Mouse (Mus musculus) stomach, embryonic 14.5 days (tissue): ENCODE results near the gene Neurod2. TPM values are rescaled to one million over a fixed set of nuclear protein-coding genes. Genes with fewer than 3 reads are reported as not detected.
A peak's percentile ranks its signal among the peaks of the same experiment; 100 is the strongest.

ENCODE experiments used
- ATAC-seq: fragments of 200-750 bp; cut with Nextera tagmentation; 2 replicates; pipeline ENCODE4 v1.8.0; 2017; ENCODE audit warnings: low read depth, moderate TSS enrichment; ENCODE audit not compliant: insufficient number of reproducible peaks, insufficient read depth, low FRiP score
- H3K27ac ChIP-seq: fragments of 300-500 bp; sonication (generic); 2 replicates; pipeline ENCODE4 v1.5.1; 2014; ENCODE audit warnings: mild to moderate bottlenecking, low read length, moderate library complexity, mixed read lengths
- H3K27me3 ChIP-seq: fragments of 300-500 bp; sonication (generic); 2 replicates; pipeline ENCODE4 v1.6.1; 2014; ENCODE audit warnings: low read length, control low read depth, mixed read lengths; ENCODE audit not compliant: control insufficient read depth, insufficient read depth
- H3K36me3 ChIP-seq: fragments of 300-500 bp; sonication (generic); 2 replicates; pipeline ENCODE4 v1.6.1; 2014; ENCODE audit warnings: mild to moderate bottlenecking, control low read depth, low read length, moderate library complexity, mixed read lengths; ENCODE audit not compliant: control insufficient read depth, insufficient read depth
- H3K4me1 ChIP-seq: fragments of 300-500 bp; sonication (generic); 2 replicates; pipeline ENCODE4 v1.6.1; 2014; ENCODE audit warnings: low read length, control low read depth, mixed read lengths; ENCODE audit not compliant: control insufficient read depth, insufficient read depth
- H3K4me2 ChIP-seq: fragments of 300-500 bp; sonication (generic); replicated peaks from 2 replicates; pipeline ENCODE4 v1.6.1; 2014; ENCODE audit warnings: low read depth, low read length, control low read depth
- H3K4me3 ChIP-seq: fragments of 300-500 bp; sonication (generic); 2 replicates; pipeline ENCODE4 v1.5.1; 2014; ENCODE audit warnings: low read depth, low read length, control low read depth
- H3K9ac ChIP-seq: fragments of 300-500 bp; sonication (generic); replicated peaks from 2 replicates; pipeline ENCODE4 v1.6.1; 2014; ENCODE audit warnings: low read depth, mild to moderate bottlenecking, control low read depth, low read length, moderate library complexity, mixed read lengths
- H3K9me3 ChIP-seq: fragments of 300-500 bp; sonication (generic); 2 replicates; pipeline ENCODE4 v1.6.1; 2016; ENCODE audit warnings: low read depth, low read length, control low read depth; ENCODE audit not compliant: control insufficient read depth
- WGBS: fragments of 180-500 bp; shearing (Covaris S2); extraction: QIAGEN DNeasy Blood & Tissue Kit; methylation state at CpG from one replicate; pipeline ENCODE4 v1.1.7; 2014; 5-methylcytosine and 5-hydroxymethylcytosine counted together
- polyA plus RNA-seq: library from polyadenylated mRNA; unstranded; fragments of >200 nt; fragmentation: Nextera tagmentation; extraction: Ambion mirVana; gene quantifications from 2 replicates; pipeline ENCODE4 v1.2.1, GENCODE M21; 2014

Gene Neurod2
- polyA plus RNA-seq, 1 experiment from 2014 or later, result not detected

DNA sequence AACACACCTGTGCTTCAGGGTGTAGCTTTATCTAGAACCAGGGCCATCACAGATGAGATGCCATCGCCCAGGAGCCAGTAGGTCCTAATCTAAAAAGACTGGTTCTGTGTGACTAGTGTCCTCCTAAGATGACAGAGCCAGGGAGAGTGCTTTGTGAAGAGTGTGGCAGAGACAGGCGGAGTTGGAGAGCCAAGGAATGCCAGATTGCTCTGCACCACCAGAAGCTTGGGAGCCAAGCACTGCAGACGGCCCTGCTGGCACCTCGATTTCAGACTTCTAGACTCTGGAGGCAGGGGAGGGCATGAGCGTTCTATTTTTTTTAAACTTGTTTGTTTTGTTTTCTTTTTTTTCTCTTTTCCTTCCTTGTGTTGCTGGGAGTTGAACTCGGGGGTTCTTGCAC, 39.9 kb upstream of the Neurod2 start:
- H3K27me3 ChIP-seq, result no peaks in the 10 kb centered on the region
- no peak for ATAC-seq
- H3K9me3 ChIP-seq, result no peaks in the 10 kb centered on the region
- H3K9ac ChIP-seq, result no peak overlapping the region
- no peak overlapping the region for H3K27ac ChIP-seq
- 0 out of 2 replicates have a peak, but pooled peaks cover 4% of the 10 kb centered on the region for H3K4me1 ChIP-seq
- no peak overlapping the region for H3K4me2 ChIP-seq
- 0 out of 2 replicates have a peak, but pooled peaks cover 3% of the 10 kb centered on the region for H3K36me3 ChIP-seq
- 78% methylated on average over 6 of the region's 6 CpGs for WGBS
- H3K4me3 ChIP-seq, result no peak overlapping the region

GRCm38 (mm10) chr11:98367863-98368186, 38.4 kb upstream of the Neurod2 start:
- H3K9ac ChIP-seq, result no peak overlapping the region
- H3K9me3 ChIP-seq, result no peaks in the 10 kb centered on the region
- H3K4me1 ChIP-seq, result peaks cover 9% of the 10 kb centered on the region; the same call in 1 of the 2 replicates
- H3K27me3 ChIP-seq, result no peaks in the 10 kb centered on the region
- H3K4me3 ChIP-seq, result no peak overlapping the region
- no peak overlapping the region for H3K4me2 ChIP-seq
- ATAC-seq, result no peak
- no peak overlapping the region for H3K27ac ChIP-seq
- H3K36me3 ChIP-seq, result 0 out of 2 replicates have a peak, but pooled peaks cover under 1% of the 10 kb centered on the region
- 78% methylated on average over 7 of the region's 7 CpGs for WGBS

DNA sequence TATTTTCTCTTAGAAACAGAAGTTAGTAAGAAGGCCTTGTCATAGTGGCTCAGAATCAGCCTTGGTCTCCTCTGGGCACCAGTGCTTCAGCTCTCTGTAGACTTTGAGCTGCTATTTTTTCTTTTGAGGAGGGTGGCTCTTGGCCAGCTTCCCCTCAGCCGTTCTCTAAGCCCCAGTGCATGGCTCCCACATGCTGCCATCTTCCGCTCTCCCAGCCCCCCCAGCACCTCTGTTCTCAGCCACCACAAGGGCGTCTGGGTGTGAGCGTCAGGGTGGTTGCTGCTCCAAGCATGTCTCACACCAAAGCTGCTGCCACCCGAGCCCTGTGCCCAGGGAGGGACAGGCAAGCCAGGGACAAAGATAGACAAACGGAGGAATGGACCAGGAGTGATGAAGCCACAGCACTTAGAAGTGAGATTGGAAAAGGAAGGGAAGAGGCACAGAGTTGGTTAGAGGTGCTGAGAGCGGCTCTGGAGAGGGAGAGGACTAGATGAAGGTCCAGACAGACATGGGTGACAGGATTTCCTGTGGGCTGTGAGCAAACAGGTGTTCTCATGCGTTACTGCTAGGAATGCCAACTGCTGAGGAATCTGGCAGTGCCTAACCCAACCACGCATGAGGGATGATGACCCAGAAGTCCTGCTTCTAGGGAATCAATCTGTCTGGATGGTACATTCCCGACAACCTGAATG, 37.9 kb upstream of the Neurod2 start:
- H3K4me3 ChIP-seq, result no peak overlapping the region
- H3K36me3 ChIP-seq, result no peaks in the 10 kb centered on the region
- no peak for ATAC-seq
- 75% methylated on average over 10 of the region's 10 CpGs for WGBS
- H3K4me1 ChIP-seq, result peaks cover 9% of the 10 kb centered on the region; the same call in 1 of the 2 replicates
- H3K9ac ChIP-seq, result no peak overlapping the region
- H3K27ac ChIP-seq, result no peak overlapping the region
- H3K27me3 ChIP-seq, result no peaks in the 10 kb centered on the region
- no peaks in the 10 kb centered on the region for H3K9me3 ChIP-seq
- H3K4me2 ChIP-seq, result no peak overlapping the region

DNA sequence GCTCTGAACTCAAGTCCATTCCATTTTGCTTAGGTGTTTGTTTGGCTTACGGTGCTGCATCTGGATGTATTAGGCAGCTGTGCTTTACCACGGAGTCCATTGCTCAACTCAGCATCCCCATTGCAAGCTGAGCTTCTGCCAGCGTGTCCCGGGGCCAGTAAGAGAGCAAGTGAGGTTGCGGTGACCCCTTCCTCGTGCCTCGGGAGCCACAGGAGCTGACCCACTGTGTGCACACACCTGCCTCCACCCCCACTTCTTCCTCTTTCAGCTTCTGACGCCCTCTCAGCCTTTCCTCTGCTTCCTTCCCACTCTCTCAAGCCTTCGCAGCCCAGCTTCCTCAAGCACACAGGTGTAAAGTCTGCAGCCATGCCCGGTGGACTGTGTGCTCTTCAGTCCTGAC, 36.8 kb upstream of the Neurod2 start:
- 71% methylated on average over 10 of the region's 10 CpGs for WGBS
- no peaks in the 10 kb centered on the region for H3K36me3 ChIP-seq
- H3K4me2 ChIP-seq, result no peak overlapping the region
- no peaks in the 10 kb centered on the region for H3K27me3 ChIP-seq
- H3K27ac ChIP-seq, result no peak overlapping the region
- H3K4me3 ChIP-seq, result no peak overlapping the region
- H3K9me3 ChIP-seq, result no peaks in the 10 kb centered on the region
- peaks cover 5% of the 10 kb centered on the region; the same call in 1 of the 2 replicates for H3K4me1 ChIP-seq
- ATAC-seq, result no peak
- no peak overlapping the region for H3K9ac ChIP-seq

- H3K4me2 ChIP-seq, result no peak overlapping the region
- H3K27me3 ChIP-seq, result no peaks in the 10 kb centered on the region
- no peak for ATAC-seq
- no peak overlapping the region for H3K4me3 ChIP-seq
- H3K9ac ChIP-seq, result no peak overlapping the region
- peaks cover 11% of the 10 kb centered on the region for H3K4me1 ChIP-seq
- 86% methylated on average over 5 of the region's 5 CpGs for WGBS
- H3K9me3 ChIP-seq, result no peaks in the 10 kb centered on the region
- H3K36me3 ChIP-seq, result no peaks in the 10 kb centered on the region
- no peak overlapping the region for H3K27ac ChIP-seq
Observed at GRCm38 (mm10) chr11:98364410-98364809, 35.0 kb upstream of the Neurod2 start.

- WGBS, result 72% methylated on average over 5 of the region's 5 CpGs
- H3K9me3 ChIP-seq, result no peaks in the 10 kb centered on the region
- no peaks in the 10 kb centered on the region for H3K36me3 ChIP-seq
- H3K4me2 ChIP-seq, result no peak overlapping the region
- no peak overlapping the region for H3K27ac ChIP-seq
- H3K4me3 ChIP-seq, result no peak overlapping the region
- ATAC-seq, result no peak
- no peaks in the 10 kb centered on the region for H3K27me3 ChIP-seq
- no peak overlapping the region for H3K9ac ChIP-seq
- peaks cover 17% of the 10 kb centered on the region for H3K4me1 ChIP-seq
Observed at GRCm38 (mm10) chr11:98363817-98364216, 34.4 kb upstream of the Neurod2 start.

DNA sequence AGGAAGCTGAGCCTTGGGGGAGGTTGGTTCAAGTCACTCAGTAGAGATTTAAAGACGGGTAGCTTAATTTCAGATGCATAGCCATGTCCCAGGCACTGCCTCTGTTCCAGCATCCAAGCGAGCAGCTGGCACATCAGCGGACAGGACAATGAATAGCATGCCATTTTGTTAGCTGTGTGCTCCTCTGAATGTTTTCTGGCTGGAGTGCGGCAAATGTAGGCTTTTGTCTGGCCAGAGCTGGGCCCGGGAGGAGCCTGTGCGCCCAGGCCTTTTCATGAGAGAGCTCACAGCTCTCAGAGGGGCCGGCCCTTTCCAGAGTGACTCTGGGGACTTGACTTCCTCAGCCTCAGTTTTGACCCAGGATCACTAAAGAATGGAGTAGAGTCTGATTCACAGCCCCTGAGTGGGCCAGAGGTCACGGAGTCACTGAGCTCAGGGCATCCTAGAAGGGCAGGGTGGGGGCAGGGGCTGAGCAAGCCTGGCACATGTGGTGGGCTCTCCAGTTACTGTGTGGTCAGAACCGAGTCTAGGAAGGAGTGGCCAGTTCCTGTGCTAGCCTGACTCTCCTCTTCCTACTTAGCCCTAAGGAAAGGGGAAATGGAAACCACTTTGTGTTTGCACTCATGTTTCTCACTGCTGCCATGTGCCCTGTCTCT, 31.5 kb upstream of the Neurod2 start:
- WGBS, result 70% methylated on average over 9 of the region's 9 CpGs
- H3K27ac ChIP-seq, result peak overlapping the region; percentile 5; the same call in 1 of the 2 replicates

DNA sequence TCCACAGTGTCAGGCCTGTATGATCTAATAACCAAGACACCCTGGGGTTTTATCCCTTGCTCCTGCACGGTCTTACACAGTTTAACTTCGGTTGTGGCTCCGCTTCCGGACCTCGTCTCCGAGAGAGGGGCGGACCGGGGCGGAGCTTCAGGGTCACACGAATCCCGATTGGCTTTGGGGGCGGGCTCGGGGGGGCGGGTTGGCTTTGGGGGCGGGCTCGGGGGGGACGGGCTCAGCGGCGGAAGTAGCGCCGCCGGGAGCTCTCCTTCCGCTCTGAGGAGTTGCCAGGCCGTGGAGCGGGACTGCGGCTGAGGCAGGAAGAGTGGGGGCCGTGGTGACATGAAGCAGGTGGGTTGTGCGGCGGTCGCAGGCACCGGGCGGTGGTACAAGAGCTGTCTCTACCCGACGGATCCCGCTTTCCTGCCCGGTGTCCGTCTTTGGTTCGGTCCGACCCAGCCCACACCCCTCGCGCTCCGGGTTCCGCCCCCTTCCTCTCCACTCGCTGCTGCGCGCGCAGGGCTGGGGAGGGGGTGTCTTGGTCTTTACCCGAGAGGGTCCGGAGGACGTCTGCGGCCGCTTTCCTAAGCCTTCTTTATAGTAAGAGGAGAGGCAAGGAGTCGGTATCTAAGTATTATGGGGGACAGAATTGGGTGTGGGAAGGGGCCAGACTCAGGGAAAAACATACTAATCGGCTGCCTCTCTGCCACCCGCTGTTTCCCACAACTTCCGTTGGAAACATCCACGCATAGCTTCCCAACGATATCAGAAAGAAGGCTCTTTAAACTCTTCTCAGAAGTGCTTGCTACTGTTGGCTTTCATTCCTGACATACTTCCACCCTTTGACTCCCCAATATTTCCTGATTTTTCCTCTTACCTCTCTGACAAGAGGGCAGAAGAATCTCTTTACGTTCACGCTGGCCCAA, 29.0 kb upstream of the Neurod2 start, which contains the start of gene Stard3:
Gene Stard3 (plus strand): TSS at position 208 of the 923 bp plus-strand sequence.
- Histone ChIP-seq H3K4me2 (peak within 1 kb of the TSS; percentile 83), H3K36me3 (no peaks in the 10 kb centered on the region), H3K9ac (peak within 1 kb of the TSS; percentile 69), H3K4me3 (peak within 1 kb of the TSS; percentile 58), H3K9me3 (no peaks in the 10 kb centered on the region), H3K27ac (peak within 1 kb of the TSS; percentile 91), H3K27me3 (no peaks in the 10 kb centered on the region), H3K4me1 (peaks cover 29% of the 10 kb centered on the region)
- WGBS, result under 1% methylated on average over 56 of the region's 60 CpGs
- ATAC-seq, result peak; percentile 81

More for the DNA sequence above, 31.5 kb upstream of the Neurod2 start:
- Histone ChIP-seq H3K4me3 (no peak overlapping the region), H3K4me2 (0 out of 2 replicates have a peak overlapping the region, but pooled peaks have one; percentile 3), H3K27me3 (no peaks in the 10 kb centered on the region), H3K36me3 (no peaks in the 10 kb centered on the region), H3K4me1 (peaks cover 30% of the 10 kb centered on the region), H3K9me3 (no peaks in the 10 kb centered on the region), H3K9ac (no peak overlapping the region)
- ATAC-seq, result no peak
